Mouse (Mus musculus) frontal cortex, adult (tissue): Measurements from ENCODE around the gene Lrfn2.

Source experiments
- ATAC-seq: cut with Nextera tagmentation; 2 replicates; pipeline ENCODE4 v1.9.2; 2017; ENCODE audit warnings: mild to moderate bottlenecking, moderate library complexity, mixed read lengths; ENCODE audit not compliant: low TSS enrichment

Gene Lrfn2

GRCm38 (mm10) chr17:48931621-48932405, at the start of gene Lrfn2:
TSS of gene Lrfn2 (plus strand) at chr17:48932379.
- ATAC-seq, result peak; percentile 76

DNA sequence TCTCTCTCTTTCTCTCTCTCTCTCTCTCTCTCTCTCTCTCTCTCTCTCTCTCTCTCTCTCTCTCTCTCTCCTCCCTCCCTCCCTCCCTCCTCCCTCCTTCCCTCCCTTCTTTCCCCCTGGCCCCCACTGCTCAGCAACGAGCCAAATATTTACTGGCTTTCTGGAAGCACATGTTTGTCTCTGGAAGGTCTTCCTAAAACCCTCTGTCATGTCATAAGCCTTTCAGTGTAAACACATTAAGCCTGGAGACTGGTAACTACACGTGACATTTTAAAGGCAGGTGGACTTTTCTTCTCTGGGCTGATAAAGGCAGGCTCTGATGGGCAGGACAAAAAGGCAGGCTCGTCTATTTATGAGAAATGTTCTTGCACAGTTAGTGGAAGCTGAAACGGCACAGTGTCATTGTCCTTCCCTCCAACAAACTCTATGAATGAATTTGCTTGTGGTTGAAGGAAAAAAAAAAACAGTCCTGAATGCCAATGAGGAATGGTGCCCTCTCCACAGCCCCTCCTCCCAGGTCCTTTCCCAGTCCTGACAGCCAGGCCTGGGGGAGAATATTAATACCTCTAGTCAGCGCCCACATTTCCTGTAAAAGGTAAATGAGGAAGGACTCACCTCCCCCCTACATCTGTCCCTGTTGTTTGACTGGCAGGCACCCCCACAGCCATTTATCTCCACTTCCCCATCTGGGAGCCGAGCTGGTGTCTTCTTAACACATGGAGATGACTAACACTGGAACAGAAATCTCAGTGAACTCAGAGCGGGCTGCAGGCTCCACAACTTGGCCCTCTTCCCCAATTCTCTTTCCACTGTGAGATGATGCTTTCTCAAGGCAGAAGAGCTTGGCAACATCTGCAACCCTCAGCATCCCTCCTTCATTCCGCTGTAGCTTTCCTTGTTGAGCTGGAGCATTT, 44.5 kb upstream of the Lrfn2 start:
- peak; percentile 98 for ATAC-seq

DNA sequence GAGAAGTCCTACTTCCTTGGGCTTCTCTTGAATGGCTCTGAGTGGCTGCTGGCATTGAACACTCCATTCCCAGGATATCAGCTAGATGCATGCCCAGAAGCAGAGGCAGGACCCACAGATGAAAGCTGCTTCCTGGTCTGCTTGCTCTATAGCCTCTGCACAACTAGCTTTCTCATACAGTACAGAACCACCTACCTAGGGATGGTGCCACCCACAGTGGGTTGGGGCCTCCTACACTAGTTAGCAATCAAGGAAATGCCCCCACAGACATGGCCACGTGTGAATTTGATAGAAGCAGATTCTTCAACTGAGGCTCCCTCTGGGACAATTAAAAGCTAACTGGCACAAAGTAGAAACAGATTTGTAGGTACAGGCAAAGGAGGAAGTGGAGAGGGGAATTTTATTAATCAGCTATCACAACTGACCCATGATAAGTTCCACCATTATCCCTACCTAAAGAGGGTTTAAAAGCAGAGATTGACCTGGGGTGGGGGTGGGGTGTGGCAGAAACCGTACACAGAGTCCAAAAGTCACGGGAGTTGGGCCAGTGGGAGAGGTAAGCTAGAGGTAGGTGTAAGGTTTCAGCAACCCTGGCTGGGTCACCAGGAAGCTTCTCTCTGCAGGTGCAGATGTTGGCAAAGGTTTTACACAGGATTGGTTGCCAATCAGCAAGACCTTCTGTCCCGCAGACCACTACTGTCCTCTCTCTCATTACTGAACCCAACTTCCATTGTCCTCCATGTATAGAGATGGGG, 26.7 kb upstream of the Lrfn2 start:
- ATAC-seq, result no peak

DNA sequence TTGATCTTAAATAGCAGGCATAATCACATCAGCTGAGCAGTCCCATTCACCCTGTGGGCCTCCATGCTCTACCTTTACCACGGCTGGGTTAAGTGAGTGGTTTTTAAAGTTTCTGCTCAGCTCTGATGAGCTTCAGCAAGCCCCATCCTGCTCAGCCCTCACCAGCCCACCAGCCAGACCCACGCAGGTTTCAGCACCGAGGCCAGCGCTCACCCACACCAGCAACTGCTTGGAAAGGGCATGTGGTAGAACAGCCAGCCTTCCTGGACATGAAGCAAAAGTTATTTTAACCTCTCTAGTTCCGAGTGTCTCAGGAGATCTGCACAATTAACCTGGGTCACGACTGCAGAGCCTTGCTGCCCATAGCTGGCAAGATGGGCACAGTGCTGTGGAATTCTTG, 18.7 kb upstream of the Lrfn2 start:
- peak; percentile 52; the same call in 1 of the 2 replicates for ATAC-seq

DNA sequence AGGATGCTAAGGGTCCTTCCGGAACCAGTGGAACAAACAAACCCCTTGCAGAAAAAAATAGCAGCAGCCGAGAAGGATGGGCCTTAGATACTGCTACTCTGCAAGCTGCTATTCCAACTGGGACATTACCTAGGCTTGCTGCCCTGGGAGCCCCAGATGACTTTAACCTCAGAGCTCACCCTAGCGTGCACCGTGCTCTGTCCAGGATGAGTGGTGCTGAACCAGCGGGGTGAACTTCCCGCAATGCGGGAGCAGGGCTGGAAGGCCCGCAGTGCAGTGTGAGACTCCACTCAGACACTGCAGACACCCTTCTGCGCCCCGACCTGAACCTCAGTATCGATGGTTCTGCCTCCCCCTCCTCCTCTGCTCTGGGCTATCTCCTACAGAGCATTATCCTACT, 14.8 kb upstream of the Lrfn2 start:
- ATAC-seq, result no peak

- ATAC-seq, result no peak
These were observed 13.7 kb upstream of the Lrfn2 start for GRCm38 (mm10) chr17:48918458-48918857.

- peak; percentile 92 for ATAC-seq
These were observed 9.3 kb upstream of the Lrfn2 start for GRCm38 (mm10) chr17:48922905-48923304.

- no peak for ATAC-seq
These were observed 6.8 kb upstream of the Lrfn2 start for GRCm38 (mm10) chr17:48925426-48925825.

DNA sequence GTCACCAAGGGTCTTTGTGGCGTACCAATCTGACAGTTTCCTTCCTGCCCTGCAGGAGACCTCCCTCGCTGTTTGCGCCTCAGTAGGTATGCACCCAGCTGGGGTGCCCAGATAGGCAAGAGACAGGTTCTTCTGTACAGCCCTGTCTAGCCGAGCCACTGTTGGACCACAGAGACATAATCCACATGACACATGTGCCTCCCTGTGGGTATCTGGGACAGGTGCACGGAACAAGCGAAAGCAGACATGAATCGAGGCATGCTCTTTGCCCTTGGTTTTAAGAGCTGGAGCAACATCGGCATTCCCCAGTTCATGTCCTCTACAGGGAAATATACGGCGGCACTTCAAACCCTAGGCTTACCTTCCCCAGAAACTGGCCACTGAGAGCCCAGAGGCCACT, 1.2 kb upstream of the Lrfn2 start:
- no peak for ATAC-seq

DNA sequence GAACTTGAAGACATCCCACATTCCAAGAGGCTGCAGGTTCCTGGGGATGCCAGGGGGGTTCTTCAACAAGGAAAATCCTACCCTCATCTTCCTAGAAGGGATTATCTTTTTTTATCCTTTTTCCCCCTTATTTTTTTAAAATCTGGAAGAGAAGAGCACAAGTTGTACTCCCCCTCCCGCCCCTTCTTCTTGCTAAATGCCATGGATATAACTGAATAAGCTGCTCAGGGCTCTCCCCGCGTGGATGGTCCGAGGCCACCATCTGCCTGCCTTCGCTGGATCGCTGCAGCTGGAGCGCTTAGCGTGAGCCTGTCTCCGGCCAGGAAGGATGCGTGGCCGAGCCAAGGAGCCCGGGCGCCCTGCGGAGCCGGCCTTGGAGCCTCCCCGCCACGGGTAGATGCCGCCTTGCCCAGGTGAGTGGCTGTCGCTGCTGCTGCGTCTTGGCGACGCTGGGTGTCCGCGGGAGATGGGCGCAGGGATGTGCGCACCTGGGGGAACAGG, 277 bp downstream of the Lrfn2 start:
- peak; percentile 18; the same call in 1 of the 2 replicates for ATAC-seq

GRCm38 (mm10) chr17:48932916-48933315, 737 bp downstream of the Lrfn2 start:
- peak; percentile 2; the same call in 1 of the 2 replicates for ATAC-seq

GRCm38 (mm10) chr17:48935201-48935600, 3.0 kb downstream of the Lrfn2 start:
- no peak for ATAC-seq

DNA sequence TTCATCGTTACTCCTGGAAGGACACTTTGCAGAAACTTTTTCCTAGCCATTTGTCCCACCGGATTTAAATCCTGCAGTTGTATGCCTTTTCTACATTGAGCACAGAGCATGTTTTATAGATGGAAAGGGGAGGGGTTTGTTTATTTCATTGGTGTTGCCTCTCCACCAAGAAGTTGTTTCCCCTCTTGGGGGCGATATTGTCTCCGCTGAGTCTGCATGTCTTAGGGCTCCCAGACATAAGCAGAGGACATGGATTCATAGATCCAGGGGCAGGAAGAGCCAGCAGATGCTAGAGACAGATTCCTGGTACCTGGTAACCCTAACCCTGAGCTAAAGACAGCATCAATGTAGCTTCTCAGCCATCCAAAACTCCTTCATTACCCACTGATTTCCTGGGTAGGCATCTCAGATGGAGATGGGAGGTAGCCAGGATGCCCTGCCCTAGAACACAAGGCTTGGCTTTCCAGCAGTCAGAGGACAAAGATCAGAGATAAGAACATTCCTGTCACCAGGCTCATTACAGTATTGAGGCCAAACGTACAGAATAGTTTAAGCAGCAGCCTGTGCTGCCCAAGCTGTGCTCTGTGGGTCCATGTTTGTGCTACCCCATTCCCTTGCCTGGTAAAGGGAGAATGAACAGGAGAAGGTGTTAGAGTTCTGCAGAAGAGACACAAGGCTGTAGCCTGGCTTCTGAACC, 4.4 kb downstream of the Lrfn2 start:
- ATAC-seq, result no peak

- ATAC-seq, result no peak
These were observed 6.6 kb downstream of the Lrfn2 start for GRCm38 (mm10) chr17:48938711-48939220.

DNA sequence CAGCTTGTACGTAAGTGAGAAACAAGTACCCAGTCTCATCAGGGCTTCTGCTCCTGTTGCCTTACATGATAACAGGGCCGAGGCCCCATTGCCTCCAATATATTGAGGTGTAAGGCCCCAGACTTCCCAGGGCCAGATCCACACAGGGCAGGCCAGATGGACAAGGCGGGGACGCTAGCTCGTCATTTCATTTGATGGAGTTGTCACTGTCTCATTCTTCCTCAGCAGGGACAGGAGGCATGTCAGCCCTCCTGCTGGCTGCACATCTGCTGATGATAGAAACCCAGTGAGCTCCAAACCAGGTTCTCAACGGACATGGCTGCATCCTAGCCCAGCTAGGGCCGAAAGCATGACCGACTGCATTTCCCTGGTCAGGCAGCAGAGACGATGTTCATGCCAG, 14.1 kb downstream of the Lrfn2 start:
- ATAC-seq, result no peak

GRCm38 (mm10) chr17:48946765-48947164, 14.6 kb downstream of the Lrfn2 start:
- no peak for ATAC-seq

GRCm38 (mm10) chr17:48951250-48951649, 19.1 kb downstream of the Lrfn2 start:
- ATAC-seq, result peak; percentile 68

DNA sequence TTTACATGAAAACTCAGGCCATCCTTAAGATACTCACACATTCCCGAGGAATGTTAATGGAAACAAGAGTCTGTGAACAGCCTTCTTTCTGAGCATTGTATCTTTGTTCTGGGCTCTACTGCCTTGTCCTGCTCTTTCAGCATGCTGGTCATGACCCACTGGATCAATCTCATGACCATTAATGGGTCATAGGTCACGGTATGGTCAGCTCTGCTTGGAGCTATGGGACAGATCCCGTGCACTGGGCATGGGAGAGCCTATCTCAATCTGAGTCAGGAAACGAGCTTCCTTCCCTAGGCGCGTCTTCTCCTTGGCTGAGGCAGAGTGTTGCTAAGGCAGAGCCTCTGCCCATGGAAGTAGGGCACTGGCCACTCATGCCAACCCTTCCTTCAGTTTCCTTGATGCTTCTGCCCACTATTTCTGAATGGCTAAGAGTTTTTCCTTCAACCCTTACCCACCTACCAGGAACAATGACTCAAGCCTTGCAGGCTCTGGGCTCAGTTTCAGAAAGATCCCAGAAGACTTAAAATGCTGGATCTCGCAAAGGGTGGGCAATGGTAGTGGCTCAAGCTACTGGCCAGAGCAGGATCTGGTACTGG, 24.0 kb downstream of the Lrfn2 start:
- peak; percentile 56 for ATAC-seq

DNA sequence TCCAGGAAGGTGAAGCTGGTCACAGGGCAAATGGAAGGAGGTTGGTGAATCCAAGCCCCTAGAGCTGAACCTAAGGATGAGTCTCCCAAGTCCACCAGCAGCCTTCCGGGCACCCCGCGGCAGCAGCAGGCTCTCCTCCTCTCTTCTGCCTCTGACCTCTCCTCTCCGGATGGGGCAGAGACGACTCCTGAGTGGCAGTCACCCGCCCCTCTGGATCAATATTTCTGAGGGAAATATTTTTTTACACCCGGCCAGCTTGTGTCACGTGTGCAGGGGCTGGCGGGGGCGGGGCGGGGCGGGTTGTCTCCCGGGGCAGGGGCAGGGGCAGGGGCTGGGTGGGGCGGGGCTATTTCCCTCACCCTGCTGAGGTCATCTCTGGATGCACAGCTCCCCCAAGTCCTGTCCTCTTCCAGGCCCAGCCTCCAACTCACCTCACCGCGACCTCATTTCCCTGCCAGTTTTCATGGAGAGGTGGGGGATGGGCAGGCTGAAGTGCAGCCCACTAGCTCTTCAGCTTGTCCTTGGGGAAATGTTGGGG, 28.1 kb downstream of the Lrfn2 start:
- no peak for ATAC-seq

DNA sequence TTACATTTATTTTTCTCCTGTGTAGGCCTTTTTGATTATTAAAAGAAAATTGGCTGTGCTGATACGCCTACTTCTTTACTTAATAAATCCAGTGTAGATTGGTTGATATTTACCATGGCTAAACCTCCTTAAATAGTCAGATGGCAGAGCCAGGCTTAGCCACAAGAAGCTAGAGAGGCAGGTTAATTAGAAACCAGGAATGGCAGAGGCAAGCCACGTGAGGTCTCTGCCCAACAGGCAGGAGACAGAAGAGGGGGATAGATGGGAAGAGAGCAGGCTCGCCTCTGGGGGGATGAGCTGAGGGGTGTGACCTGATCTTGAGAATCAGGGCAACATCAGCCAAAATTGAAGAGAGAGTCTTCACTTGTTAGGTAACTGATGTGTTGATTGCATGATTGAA, 30.5 kb downstream of the Lrfn2 start:
- no peak for ATAC-seq
